ENCODE assay signal across 7 mouse cellular contexts in genomic region chr11:78360125-78360788, GRCm38 (mm10). TPM values are rescaled to one million over a fixed set of nuclear protein-coding genes. Genes with fewer than 3 reads are reported as not detected.
DNase-seq lines count a peak whose midpoint lies in the region; ATAC-seq and TF ChIP-seq lines count a peak whose summit lies in the region.

No protein-coding gene starts in this region.

- no peak overlapping the region for H3K27ac ChIP-seq in cerebellum, adult 2 months (ENCODE audit: insufficient read depth, low read length)
- no peak overlapping the region for H3K27ac ChIP-seq in forebrain, postnatal 0 days (ENCODE audit: low read depth, low read length)
- no peak overlapping the region for H3K27ac ChIP-seq in hindbrain, embryonic 16.5 days (ENCODE audit: low read depth, low read length)

- peak; percentile 74 for DNase-seq in T-cell, adult 2 months (ENCODE audit: low spot score)
- DNase-seq in cerebellum, adult 2 months = peak; percentile 63 to 72
- DNase-seq in forebrain, postnatal 0 days = peak; percentile 85
- peak; percentile 65 to 69 for DNase-seq in left cerebral cortex, postnatal 25 days (ENCODE audit: low spot score in 2 of 2)
- peak; percentile 60 for DNase-seq in spleen, adult 12 weeks (ENCODE audit: low spot score)

- 17% methylated on average over 13 of the region's 13 CpGs for WGBS in cerebellum, adult 2 months
- WGBS in forebrain, postnatal 0 days = 13% methylated on average over 13 of the region's 13 CpGs
- WGBS in hindbrain, embryonic 16.5 days = 12% methylated on average over 13 of the region's 13 CpGs

- peak overlapping the region; percentile 36 for H3K4me3 ChIP-seq in cerebellum, adult 2 months (replicated peaks; ENCODE audit: insufficient read depth, low read depth, low read length)
- peak overlapping the region; percentile 26 for H3K4me3 ChIP-seq in forebrain, postnatal 0 days (ENCODE audit: low read depth, low read length)
- H3K4me3 ChIP-seq in hindbrain, embryonic 16.5 days (ENCODE audit: low read length) = peak overlapping the region; percentile 18

- 0 out of 2 replicates have a peak overlapping the region, but pooled peaks have one; percentile 18 for H3K9ac ChIP-seq in forebrain, postnatal 0 days
- H3K9ac ChIP-seq in hindbrain, embryonic 16.5 days (ENCODE audit: low read depth, low read length) = 0 out of 2 replicates have a peak overlapping the region, but pooled peaks have one; percentile 35

- TF ChIP-seq CTCF in cerebellum, adult 2 months (IDR thresholded peaks at IDR 0.05; ENCODE audit: borderline replicate concordance, insufficient read depth, low read depth, low read length) = peak; percentile 83
- peak; percentile 75 for TF ChIP-seq CTCF in forebrain, postnatal 0 days (IDR thresholded peaks at IDR 0.05; ENCODE audit: low read depth)

- H3K4me2 ChIP-seq in forebrain, postnatal 0 days (ENCODE audit: low read depth) = peak overlapping the region; percentile 42
- H3K4me2 ChIP-seq in hindbrain, embryonic 16.5 days (ENCODE audit: low read length) = peak overlapping the region; percentile 57

- no peaks in the 10 kb centered on the region for H3K36me3 ChIP-seq in forebrain, postnatal 0 days (ENCODE audit: insufficient read depth)
- H3K36me3 ChIP-seq in hindbrain, embryonic 16.5 days (ENCODE audit: control insufficient read depth, insufficient read depth, low read length) = no peaks in the 10 kb centered on the region

- TF ChIP-seq POLR2A in cerebellum, adult 2 months (IDR thresholded peaks at IDR 0.05; ENCODE audit: borderline replicate concordance, insufficient read depth, low read length) = no peak

- no peaks in the 10 kb centered on the region for H3K9me3 ChIP-seq in forebrain, postnatal 0 days (ENCODE audit: low read length)
- H3K9me3 ChIP-seq in hindbrain, embryonic 16.5 days (ENCODE audit: control insufficient read depth, low read length) = no peaks in the 10 kb centered on the region

- H3K27me3 ChIP-seq in cerebellum, adult 2 months (ENCODE audit: control insufficient read depth, insufficient read depth, low read length) = no peaks in the 10 kb centered on the region
- H3K27me3 ChIP-seq in forebrain, postnatal 0 days (ENCODE audit: insufficient read depth, low read length) = no peaks in the 10 kb centered on the region
- no peaks in the 10 kb centered on the region for H3K27me3 ChIP-seq in hindbrain, embryonic 16.5 days (replicated peaks; ENCODE audit: control insufficient read depth, insufficient read depth, low read length)

- ATAC-seq in forebrain, postnatal 0 days = peak; percentile 83
- ATAC-seq in hindbrain, embryonic 16.5 days = peak; percentile 67
- ATAC-seq in megakaryocyte-erythroid progenitor cell, adult 5-6 weeks (replicated peaks; ENCODE audit: low FRiP score, low TSS enrichment, poor library complexity, severe bottlenecking) = peak; percentile 74

- intact Hi-C loops in left cerebral cortex, postnatal 25 days (cut with DNase I) = no loop called here

- H3K4me1 ChIP-seq in cerebellum, adult 2 months (ENCODE audit: control insufficient read depth, insufficient read depth, low read length) = peaks cover 7% of the 10 kb centered on the region; the same call in 1 of the 2 replicates
- no peaks in the 10 kb centered on the region for H3K4me1 ChIP-seq in forebrain, postnatal 0 days (ENCODE audit: insufficient read depth)
- peaks cover 2% of the 10 kb centered on the region; the same call in 1 of the 2 replicates for H3K4me1 ChIP-seq in hindbrain, embryonic 16.5 days (ENCODE audit: control insufficient read depth, insufficient read depth, low read depth, low read length)

RNA-seq across cellular contexts. Expression of gene Unc119, which starts 17.0 kb away (rescaled TPM):
- 72.2 and 75.2 TPM in 2 replicates for polyA plus RNA-seq in cerebellum, adult 2 months (2012; rRNA removed)
- 86.5 and 99.7 TPM in 2 replicates for total RNA-seq in forebrain, postnatal 0 days (2014; rRNA removed)
- 72.2 and 72.5 TPM in 2 replicates for polyA plus RNA-seq in forebrain, postnatal 0 days (2015; fragmentation: Nextera tagmentation; extraction: Ambion mirVana)
- polyA plus RNA-seq in hindbrain, embryonic 16.5 days (2015; fragmentation: Nextera tagmentation; extraction: Ambion mirVana) = 86.5 and 91.1 TPM in 2 replicates
- total RNA-seq in left cerebral cortex, postnatal 25 days (2021) = 10 to 100 TPM; 27.9 to 30.2 TPM
- total RNA-seq in megakaryocyte-erythroid progenitor cell, adult 5-6 weeks (2014; fragmentation: Nextera tagmentation) = 51.2 and 51.5 TPM in 2 replicates
- 20.0 and 27.2 TPM in 2 replicates for total RNA-seq in megakaryocyte-erythroid progenitor cell, adult 5-6 weeks (2017)

RNA-seq across cellular contexts. Expression of gene Foxn1, which starts 26.1 kb away (rescaled TPM):
- polyA plus RNA-seq in cerebellum, adult 2 months (2012; rRNA removed) = not detected in 2 replicates
- total RNA-seq in forebrain, postnatal 0 days (2014; rRNA removed) = not detected in 2 replicates
- not detected in 2 replicates for polyA plus RNA-seq in forebrain, postnatal 0 days (2015; fragmentation: Nextera tagmentation; extraction: Ambion mirVana)
- polyA plus RNA-seq in hindbrain, embryonic 16.5 days (2015; fragmentation: Nextera tagmentation; extraction: Ambion mirVana) = not detected in 2 replicates
- under 1 TPM in 1 of 2 experiments, not detected in 1; 0.09 TPM for total RNA-seq in left cerebral cortex, postnatal 25 days (2021)
- total RNA-seq in megakaryocyte-erythroid progenitor cell, adult 5-6 weeks (2014; fragmentation: Nextera tagmentation) = not detected in 2 replicates
- total RNA-seq in megakaryocyte-erythroid progenitor cell, adult 5-6 weeks (2017) = not detected in 2 replicates

RNA-seq across cellular contexts. Expression of gene Pigs, which starts 32.0 kb away (rescaled TPM):
- polyA plus RNA-seq in cerebellum, adult 2 months (2012; rRNA removed) = 94.2 and 98.6 TPM in 2 replicates
- total RNA-seq in forebrain, postnatal 0 days (2014; rRNA removed) = 33.0 and 43.1 TPM in 2 replicates
- 63.7 and 76.8 TPM in 2 replicates for polyA plus RNA-seq in forebrain, postnatal 0 days (2015; fragmentation: Nextera tagmentation; extraction: Ambion mirVana)
- polyA plus RNA-seq in hindbrain, embryonic 16.5 days (2015; fragmentation: Nextera tagmentation; extraction: Ambion mirVana) = 101 and 107 TPM in 2 replicates
- 10 to 100 TPM; 67.0 to 67.7 TPM for total RNA-seq in left cerebral cortex, postnatal 25 days (2021)
- total RNA-seq in megakaryocyte-erythroid progenitor cell, adult 5-6 weeks (2014; fragmentation: Nextera tagmentation) = 40.5 and 44.5 TPM in 2 replicates
- 10.0 and 10.4 TPM in 2 replicates for total RNA-seq in megakaryocyte-erythroid progenitor cell, adult 5-6 weeks (2017)

RNA-seq across cellular contexts. Expression of gene Aldoc, which starts 37.5 kb away (rescaled TPM):
- polyA plus RNA-seq in cerebellum, adult 2 months (2012; rRNA removed) = 2,621 and 2,670 TPM in 2 replicates
- total RNA-seq in forebrain, postnatal 0 days (2014; rRNA removed) = 187 and 207 TPM in 2 replicates
- 182 and 219 TPM in 2 replicates for polyA plus RNA-seq in forebrain, postnatal 0 days (2015; fragmentation: Nextera tagmentation; extraction: Ambion mirVana)
- polyA plus RNA-seq in hindbrain, embryonic 16.5 days (2015; fragmentation: Nextera tagmentation; extraction: Ambion mirVana) = 390 and 562 TPM in 2 replicates
- 100 to 1,000 TPM; 771 to 821 TPM for total RNA-seq in left cerebral cortex, postnatal 25 days (2021)
- 0.39 and 2.4 TPM in 2 replicates for total RNA-seq in megakaryocyte-erythroid progenitor cell, adult 5-6 weeks (2014; fragmentation: Nextera tagmentation)
- 0.84 TPM in 1 of 2 replicates, not detected in the other for total RNA-seq in megakaryocyte-erythroid progenitor cell, adult 5-6 weeks (2017)

RNA-seq across cellular contexts. Expression of gene Spag5, which starts 58.9 kb away (rescaled TPM):
- polyA plus RNA-seq in cerebellum, adult 2 months (2012; rRNA removed) = 17.6 and 19.0 TPM in 2 replicates
- 5.7 and 6.5 TPM in 2 replicates for total RNA-seq in forebrain, postnatal 0 days (2014; rRNA removed)
- 3.5 and 4.8 TPM in 2 replicates for polyA plus RNA-seq in forebrain, postnatal 0 days (2015; fragmentation: Nextera tagmentation; extraction: Ambion mirVana)
- 10.5 and 11.2 TPM in 2 replicates for polyA plus RNA-seq in hindbrain, embryonic 16.5 days (2015; fragmentation: Nextera tagmentation; extraction: Ambion mirVana)
- total RNA-seq in left cerebral cortex, postnatal 25 days (2021) = 1 to 10 TPM; 8.0 to 8.9 TPM
- 47.4 and 52.6 TPM in 2 replicates for total RNA-seq in megakaryocyte-erythroid progenitor cell, adult 5-6 weeks (2014; fragmentation: Nextera tagmentation)
- 42.0 and 62.4 TPM in 2 replicates for total RNA-seq in megakaryocyte-erythroid progenitor cell, adult 5-6 weeks (2017)
